Mouse (Mus musculus): ENCODE measurements around the gene Plagl2.

GRCm38 (mm10) chr2:153224946-153225594 lies 16.2 kb downstream of the Plagl2 start, which contains the start of gene Tspyl3:
- TF ChIP-seq POLR2A (IDR thresholded peaks at IDR 0.05; ENCODE audit: borderline replicate concordance, extremely low read depth, insufficient read depth, insufficient read length, poor library complexity, severe bottlenecking) (peak; percentile 21; the same call in 1 of the 2 replicates), CTCF (IDR thresholded peaks at IDR 0.05; ENCODE audit: borderline replicate concordance, extremely low read depth, insufficient read depth, insufficient read length) (no peak)

Measured in brain, embryonic 14.5 days (tissue).